Mouse (Mus musculus) stomach, postnatal 0 days (tissue): ENCODE data around the gene Slc25a11.

ENCODE experiments used
- CTCF ChIP-seq: IDR thresholded peaks from 2 replicates; pipeline ENCODE4 v1.5.1; 2016; ENCODE audit warnings: antibody characterized with exemption, low read depth, mild to moderate bottlenecking, moderate library complexity
- EP300 ChIP-seq: optimal IDR thresholded peaks from 2 replicates; pipeline ENCODE3; 2016; ENCODE audit warnings: antibody characterized with exemption

DNA sequence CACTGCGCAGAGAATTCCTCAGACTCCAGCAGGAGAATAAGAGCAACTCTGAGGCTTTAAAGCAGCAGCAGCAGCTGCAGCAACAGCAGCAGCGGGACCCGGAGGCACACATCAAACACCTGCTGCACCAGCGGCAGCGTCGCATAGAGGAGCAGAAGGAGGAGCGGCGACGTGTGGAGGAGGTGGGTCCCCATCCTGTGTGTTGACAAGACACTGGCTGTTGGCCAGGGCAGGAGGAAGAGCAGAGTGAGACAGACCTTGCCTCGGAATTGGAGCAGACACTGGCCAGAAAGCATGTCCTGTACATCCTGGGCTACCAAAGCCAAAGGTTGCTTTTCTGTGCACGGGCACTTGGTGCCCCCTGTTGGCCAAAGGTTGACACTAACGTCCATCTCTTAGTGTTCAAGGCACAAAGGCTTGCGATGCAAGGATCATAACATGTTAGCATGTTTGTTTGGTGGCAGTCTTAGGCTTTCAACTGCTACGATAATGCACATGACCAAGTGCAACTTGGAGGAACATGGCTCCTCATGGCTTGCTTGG lies 42.2 kb downstream of the Slc25a11 start:
- TF ChIP-seq CTCF: peak; percentile 96
- no peak for TF ChIP-seq EP300
